ENCODE assay signal across 13 mouse cellular contexts in the genomic region with DNA sequence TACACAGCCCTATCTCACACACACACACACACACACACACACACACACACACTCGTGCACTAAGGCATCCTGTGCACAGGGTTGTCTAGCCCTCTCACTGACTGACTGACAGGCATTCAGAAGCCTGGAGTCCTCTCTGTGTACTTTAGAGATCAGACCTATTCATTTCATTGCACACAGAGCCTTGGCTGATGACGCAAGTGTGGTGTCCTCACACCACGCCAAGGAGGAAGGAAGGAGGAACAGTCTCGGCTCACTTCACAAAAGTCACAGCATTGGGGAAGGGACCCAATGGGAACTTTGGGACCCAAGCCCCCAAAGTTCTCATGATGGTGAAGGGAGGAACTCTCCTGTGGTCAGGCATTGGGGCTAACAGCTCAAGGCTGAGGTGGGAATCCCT. TPM values are rescaled to one million over a fixed set of nuclear protein-coding genes. Genes with fewer than 3 reads are reported as not detected.
DNase-seq lines count a peak whose midpoint lies in the region; ATAC-seq and TF ChIP-seq lines count a peak whose summit lies in the region.
"Had no signal": no experiment of that assay in that cellular context is flagged by ENCODE, and none has a peak within 500 bp of the region (broad histone marks: within the 10 kb centered on the region; RNA-seq: fewer than 3 reads in every experiment).

No protein-coding gene starts in this region.

- peaks cover 17% of the 10 kb centered on the region for H3K4me1 ChIP-seq in heart, embryonic 15.5 days (replicated peaks)
- H3K4me1 ChIP-seq in lung, adult 2 months (ENCODE audit: control insufficient read depth, insufficient read depth, low read length) = peaks cover 15% of the 10 kb centered on the region
- H3K4me1 ChIP-seq in stomach, postnatal 0 days (replicated peaks; ENCODE audit: control insufficient read depth, insufficient read depth) = no peaks in the 10 kb centered on the region

- no peak overlapping the region for H3K27ac ChIP-seq in heart, embryonic 15.5 days
- H3K27ac ChIP-seq in stomach, postnatal 0 days (replicated peaks) = no peak overlapping the region

- H3K27me3 ChIP-seq in heart, embryonic 15.5 days = no peaks in the 10 kb centered on the region
- no peaks in the 10 kb centered on the region for H3K27me3 ChIP-seq in stomach, postnatal 0 days (ENCODE audit: control insufficient read depth, insufficient read depth, low read length)

- no peak for ATAC-seq in heart, embryonic 15.5 days (replicated peaks; ENCODE audit: insufficient number of reproducible peaks, insufficient read depth, low FRiP score, low read depth)
- ATAC-seq in stomach, postnatal 0 days (ENCODE audit: low FRiP score, low TSS enrichment) = 0 out of 2 replicates have a peak, but pooled peaks have one; percentile 18
- ATAC-seq: hindbrain, embryonic 16.5 days had no signal

- TF ChIP-seq CTCF in lung, adult 2 months (IDR thresholded peaks at IDR 0.05; ENCODE audit: insufficient read depth, low read length) = no peak
- no peak for TF ChIP-seq CTCF in stomach, postnatal 0 days (IDR thresholded peaks at IDR 0.05; ENCODE audit: low read depth)

- intact Hi-C loops in heart, postnatal 25 days (cut with DNase I) = no loop called here

- H3K4me3 ChIP-seq in heart, embryonic 15.5 days = no peak overlapping the region
- H3K4me3 ChIP-seq in lung, adult 2 months (replicated peaks; ENCODE audit: extremely low read depth, low read depth, low read length) = peak overlapping the region; percentile 46
- H3K4me3 ChIP-seq in stomach, postnatal 0 days (ENCODE audit: low read depth, low read length) = no peak overlapping the region
- H3K4me3 ChIP-seq: erythroblast, embryonic 14.5 days had no signal

- no peak for TF ChIP-seq EP300 in stomach, postnatal 0 days (optimal IDR thresholded peaks at IDR 0.05)

- H3K4me2 ChIP-seq in heart, embryonic 15.5 days = 0 out of 2 replicates have a peak overlapping the region, but pooled peaks have one; percentile 2
- H3K4me2 ChIP-seq in stomach, postnatal 0 days (replicated peaks; ENCODE audit: low read depth) = no peak overlapping the region
- H3K4me2 ChIP-seq: lung, embryonic 14.5 days had no signal

- peaks cover 11% of the 10 kb centered on the region; the same call in 1 of the 2 replicates for H3K36me3 ChIP-seq in heart, embryonic 15.5 days
- peaks cover 4% of the 10 kb centered on the region; the same call in 1 of the 2 replicates for H3K36me3 ChIP-seq in stomach, postnatal 0 days (ENCODE audit: control insufficient read depth, insufficient read depth, low read length)

- 86% methylated on average over 4 of the region's 4 CpGs for WGBS in heart, embryonic 15.5 days
- WGBS in lung, adult 2 months = 13% methylated on average over 4 of the region's 4 CpGs
- 56% methylated on average over 4 of the region's 4 CpGs for WGBS in stomach, postnatal 0 days

- peak; percentile 50; the same call in 1 of the 2 replicates for TF ChIP-seq POLR2A in lung, adult 2 months (IDR thresholded peaks at IDR 0.05; ENCODE audit: borderline replicate concordance, extremely low read depth, low read depth, low read length)

- DNase-seq in heart, postnatal 25 days (ENCODE audit: low spot score) = no peak
- DNase-seq in testis, postnatal 10 days (ENCODE audit: low spot score) = peak; percentile 28
- DNase-seq in testis, postnatal 14 days (ENCODE audit: low spot score) = no peak
- peak; percentile 27 for DNase-seq in lung, adult 2 months
- DNase-seq in stomach, postnatal 0 days (ENCODE audit: low spot score) = no peak
- DNase-seq in thymus, postnatal 25 days = no peak
- DNase-seq in adrenal gland, postnatal 10 days = no peak
- DNase-seq: lung, embryonic 14.5 days; right cerebral cortex, postnatal 14 days had no signal

- H3K9ac ChIP-seq in heart, embryonic 15.5 days = no peak overlapping the region
- H3K9ac ChIP-seq in stomach, postnatal 0 days (ENCODE audit: low read length) = no peak overlapping the region
- H3K9ac ChIP-seq: lung, embryonic 14.5 days had no signal

- H3K9me3 ChIP-seq in heart, embryonic 15.5 days (replicated peaks) = no peaks in the 10 kb centered on the region
- no peaks in the 10 kb centered on the region for H3K9me3 ChIP-seq in stomach, postnatal 0 days (ENCODE audit: control insufficient read depth, low read length)

RNA-seq across cellular contexts. Expression of a gene that starts 1.9 kb away (rescaled TPM):
- polyA plus RNA-seq in heart, embryonic 15.5 days (2015; fragmentation: Nextera tagmentation; extraction: Ambion mirVana) = 64.0 and 73.4 TPM in 2 replicates
- total RNA-seq in heart, postnatal 25 days (2021) = 10 to 100 TPM; 41.3 to 41.7 TPM
- polyA plus RNA-seq in lung, adult 2 months (2012; rRNA removed) = 207 and 208 TPM in 2 replicates
- 47.5 and 53.3 TPM in 2 replicates for polyA plus RNA-seq in stomach, postnatal 0 days (2015; fragmentation: Nextera tagmentation; extraction: Ambion mirVana)
- 100 to 1,000 TPM in 1 of 2 experiments, 10 to 100 TPM in 1; 91.7 to 108 TPM for total RNA-seq in adrenal gland, postnatal 10 days (2021)

RNA-seq across cellular contexts. Expression of a gene that starts 15.6 kb away (rescaled TPM):
- 3.6 and 4.4 TPM in 2 replicates for polyA plus RNA-seq in heart, embryonic 15.5 days (2015; fragmentation: Nextera tagmentation; extraction: Ambion mirVana)
- 1 to 10 TPM; 4.4 to 5.7 TPM for total RNA-seq in heart, postnatal 25 days (2021)
- 30.4 and 37.8 TPM in 2 replicates for polyA plus RNA-seq in lung, adult 2 months (2012; rRNA removed)
- 7.3 and 7.5 TPM in 2 replicates for polyA plus RNA-seq in stomach, postnatal 0 days (2015; fragmentation: Nextera tagmentation; extraction: Ambion mirVana)
- total RNA-seq in adrenal gland, postnatal 10 days (2021) = 1 to 10 TPM; 3.7 to 4.6 TPM

RNA-seq across cellular contexts. Expression of a gene that starts 33.8 kb away (rescaled TPM):
- polyA plus RNA-seq in heart, embryonic 15.5 days (2015; fragmentation: Nextera tagmentation; extraction: Ambion mirVana) = 43.5 and 49.8 TPM in 2 replicates
- total RNA-seq in heart, postnatal 25 days (2021) = 10 to 100 TPM; 28.1 to 29.8 TPM
- polyA plus RNA-seq in lung, adult 2 months (2012; rRNA removed) = 25.9 and 33.9 TPM in 2 replicates
- polyA plus RNA-seq in stomach, postnatal 0 days (2015; fragmentation: Nextera tagmentation; extraction: Ambion mirVana) = 41.8 and 42.6 TPM in 2 replicates
- total RNA-seq in adrenal gland, postnatal 10 days (2021) = 10 to 100 TPM; 54.7 to 63.4 TPM

RNA-seq across cellular contexts. Expression of a gene that starts 35.0 kb away (rescaled TPM):
- polyA plus RNA-seq in heart, embryonic 15.5 days (2015; fragmentation: Nextera tagmentation; extraction: Ambion mirVana) = 9.5 and 9.8 TPM in 2 replicates
- total RNA-seq in heart, postnatal 25 days (2021) = 10 to 100 TPM; 24.8 to 45.0 TPM
- 13.3 and 16.3 TPM in 2 replicates for polyA plus RNA-seq in lung, adult 2 months (2012; rRNA removed)
- polyA plus RNA-seq in stomach, postnatal 0 days (2015; fragmentation: Nextera tagmentation; extraction: Ambion mirVana) = 2.8 TPM in 2 replicates
- total RNA-seq in adrenal gland, postnatal 10 days (2021) = 1 to 10 TPM; 4.6 to 5.2 TPM
- polyA plus RNA-seq: erythroblast, embryonic 14.5 days had no signal

RNA-seq across cellular contexts. Expression of a gene that starts 35.1 kb away (rescaled TPM):
- polyA plus RNA-seq in heart, embryonic 15.5 days (2015; fragmentation: Nextera tagmentation; extraction: Ambion mirVana) = 0.06 and 0.21 TPM in 2 replicates
- under 1 TPM; 0.42 to 0.96 TPM for total RNA-seq in heart, postnatal 25 days (2021)
- polyA plus RNA-seq in lung, adult 2 months (2012; rRNA removed) = 0.55 and 0.70 TPM in 2 replicates
- 0.12 TPM in 2 replicates for polyA plus RNA-seq in stomach, postnatal 0 days (2015; fragmentation: Nextera tagmentation; extraction: Ambion mirVana)
- under 1 TPM; 0.55 to 0.63 TPM for total RNA-seq in adrenal gland, postnatal 10 days (2021)
- polyA plus RNA-seq: heart, embryonic 14.5 days; lung, embryonic 14.5 days had no signal

Comparison
In these comparisons a context has a peak if more than half of its experiments do, and no peak if none do; other contexts are left out.
1. DNase-seq: peak in testis, postnatal 10 days (single experiment) and lung, adult 2 months (single experiment); none in heart, postnatal 25 days (single experiment), testis, postnatal 14 days (single experiment), stomach, postnatal 0 days (single experiment), thymus, postnatal 25 days (single experiment) and adrenal gland, postnatal 10 days (single experiment).